Mouse (Mus musculus): ENCODE data around the gene Slc2a5. TPM values are rescaled to one million over a fixed set of nuclear protein-coding genes. Genes with fewer than 3 reads are reported as not detected.

Slc2a5 gene
- total and polyA plus RNA-seq, 3 experiments: 0.16 TPM; not detected in 2

GRCm38 (mm10) chr4:150181304-150181703 lies 62.2 kb downstream of the Slc2a5 start:
- TF ChIP-seq POLR2AphosphoS5 (IDR thresholded peaks at IDR 0.05; ENCODE audit: insufficient replicate concordance, low read depth, low read length): no peak
- peak; percentile 39; the same call in 1 of the 2 replicates for TF ChIP-seq CTCF (IDR thresholded peaks at IDR 0.05; ENCODE audit: low read depth, low read length)
- H3K4me1 ChIP-seq (ENCODE audit: insufficient read depth, low read depth, low read length): peaks cover 9% of the 10 kb centered on the region
- H3K36me3 ChIP-seq (replicated peaks): no peaks in the 10 kb centered on the region
- ATAC-seq (ENCODE audit: extremely low read depth, insufficient number of reproducible peaks, low FRiP score, poor library complexity, severe bottlenecking) (no peak), DNase-seq (ENCODE audit: low spot score) (no peak)
- peaks cover 6% of the 10 kb centered on the region for H3K9me3 ChIP-seq (replicated peaks)
- H3K27me3 ChIP-seq (ENCODE audit: insufficient read depth, low read length): no peaks in the 10 kb centered on the region; the same call in 1 of the 2 replicates
- no peak overlapping the region for H3K4me3 ChIP-seq (ENCODE audit: low read depth, low read length)

DNA sequence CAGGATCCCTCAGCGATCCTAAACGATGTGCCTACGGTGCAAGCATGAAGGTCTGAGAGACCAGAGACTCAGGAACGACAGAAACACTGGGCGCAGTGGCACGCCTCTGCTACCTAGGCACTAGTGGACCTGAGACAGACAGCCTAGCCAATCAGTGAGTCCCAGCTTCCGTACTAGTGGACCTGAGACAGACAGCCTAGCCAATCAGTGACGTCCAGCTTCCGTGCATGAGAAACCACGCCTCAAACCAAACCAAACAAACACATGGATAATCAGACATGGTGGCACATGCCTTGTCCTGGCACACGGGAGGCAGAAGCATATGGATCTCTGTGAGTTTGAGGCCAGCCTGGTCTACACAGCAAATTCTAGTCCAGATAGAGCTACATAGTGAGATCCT lies 69.2 kb downstream of the Slc2a5 start:
- H3K4me1 ChIP-seq (ENCODE audit: insufficient read depth, low read depth, low read length): peaks cover 2% of the 10 kb centered on the region; the same call in 1 of the 2 replicates
- no peaks in the 10 kb centered on the region for H3K36me3 ChIP-seq (replicated peaks)
- H3K9me3 ChIP-seq (replicated peaks): no peaks in the 10 kb centered on the region
- peaks cover 16% of the 10 kb centered on the region for H3K27me3 ChIP-seq (ENCODE audit: insufficient read depth, low read length)
- DNase-seq (ENCODE audit: low spot score) (no peak), ATAC-seq (ENCODE audit: extremely low read depth, insufficient number of reproducible peaks, low FRiP score, poor library complexity, severe bottlenecking) (no peak)
- TF ChIP-seq TAL1 (conservative IDR thresholded peaks at IDR 0.05; ENCODE audit: low read depth, low read length): no peak
- no peak overlapping the region for H3K4me3 ChIP-seq (ENCODE audit: low read depth, low read length)

GRCm38 (mm10) chr4:150192199-150192598 lies 73.1 kb downstream of the Slc2a5 start:
- no peak overlapping the region for H3K4me3 ChIP-seq (ENCODE audit: low read depth, low read length)
- no peak for ATAC-seq (ENCODE audit: extremely low read depth, insufficient number of reproducible peaks, low FRiP score, poor library complexity, severe bottlenecking)
- DNase-seq (ENCODE audit: low spot score): no peak

More at GRCm38 (mm10) chr4:150192199-150192598, 73.1 kb downstream of the Slc2a5 start:
- peaks cover 5% of the 10 kb centered on the region; the same call in 1 of the 2 replicates for H3K4me1 ChIP-seq (ENCODE audit: insufficient read depth, low read depth, low read length)
- TF ChIP-seq GATA2 (IDR thresholded peaks at IDR 0.05; ENCODE audit: borderline replicate concordance, low read depth, low read length) (no peak), GATA1 (IDR thresholded peaks at IDR 0.05; ENCODE audit: borderline replicate concordance, low read length) (no peak), CTCF (IDR thresholded peaks at IDR 0.05; ENCODE audit: low read depth, low read length) (no peak), POLR2AphosphoS5 (IDR thresholded peaks at IDR 0.05; ENCODE audit: insufficient replicate concordance, low read depth, low read length) (no peak), TAL1 (conservative IDR thresholded peaks at IDR 0.05; ENCODE audit: low read depth, low read length) (no peak)
- H3K9me3 ChIP-seq (replicated peaks): no peaks in the 10 kb centered on the region
- H3K27me3 ChIP-seq (ENCODE audit: insufficient read depth, low read length): peaks cover 30% of the 10 kb centered on the region
- no peaks in the 10 kb centered on the region for H3K36me3 ChIP-seq (replicated peaks)

Other genes starting within 250 kb of the Slc2a5 start
- not detected in 2 replicates for gene Spsb1, start 164.2 kb upstream of the Slc2a5 start, total RNA-seq (2014; fragmentation: Nextera tagmentation)
- gene Spsb1, start 164.2 kb upstream of the Slc2a5 start, total RNA-seq (2017): not detected in 2 replicates
- 0.08 and 0.20 TPM in 2 replicates for gene Spsb1, start 164.2 kb upstream of the Slc2a5 start, polyA plus RNA-seq (2012)
- 5.3 and 7.1 TPM in 2 replicates for gene H6pd, start 110.3 kb upstream of the Slc2a5 start, total RNA-seq (2014; fragmentation: Nextera tagmentation)
- gene H6pd, start 110.3 kb upstream of the Slc2a5 start, total RNA-seq (2017): 6.4 and 7.0 TPM in 2 replicates
- 6.4 and 8.3 TPM in 2 replicates for gene H6pd, start 110.3 kb upstream of the Slc2a5 start, polyA plus RNA-seq (2012)
- not detected in 2 replicates for gene Gpr157, start 31.9 kb upstream of the Slc2a5 start, total RNA-seq (2014; fragmentation: Nextera tagmentation)
- gene Gpr157, start 31.9 kb upstream of the Slc2a5 start, total RNA-seq (2017): 0.06 and 0.11 TPM in 2 replicates
- 0.01 TPM in 2 replicates for gene Gpr157, start 31.9 kb upstream of the Slc2a5 start, polyA plus RNA-seq (2012)
- 0.68 TPM in 1 of 2 replicates, not detected in the other for gene Slc2a7, start 29.7 kb downstream of the Slc2a5 start, total RNA-seq (2014; fragmentation: Nextera tagmentation)
- 0.22 TPM in 1 of 2 replicates, not detected in the other for gene Slc2a7, start 29.7 kb downstream of the Slc2a5 start, total RNA-seq (2017)
- gene Slc2a7, start 29.7 kb downstream of the Slc2a5 start, polyA plus RNA-seq (2012): not detected in 2 replicates
- not detected in 2 replicates for gene Car6, start 82.0 kb downstream of the Slc2a5 start, total RNA-seq (2014; fragmentation: Nextera tagmentation)
- not detected in 2 replicates for gene Car6, start 82.0 kb downstream of the Slc2a5 start, total RNA-seq (2017)
- not detected in 2 replicates for gene Car6, start 82.0 kb downstream of the Slc2a5 start, polyA plus RNA-seq (2012)
- gene Eno1, start 117.4 kb downstream of the Slc2a5 start, total RNA-seq (2014; fragmentation: Nextera tagmentation): 705 and 806 TPM in 2 replicates
- gene Eno1, start 117.4 kb downstream of the Slc2a5 start, total RNA-seq (2017): 688 and 864 TPM in 2 replicates
- 1,261 and 1,939 TPM in 2 replicates for gene Eno1, start 117.4 kb downstream of the Slc2a5 start, polyA plus RNA-seq (2012)
- gene Rere, start 162.4 kb downstream of the Slc2a5 start, total RNA-seq (2014; fragmentation: Nextera tagmentation): 154 and 173 TPM in 2 replicates
- gene Rere, start 162.4 kb downstream of the Slc2a5 start, total RNA-seq (2017): 17.4 and 18.6 TPM in 2 replicates
- 329 and 361 TPM in 2 replicates for gene Rere, start 162.4 kb downstream of the Slc2a5 start, polyA plus RNA-seq (2012)

All from G1E (cell line).